Mouse (Mus musculus) gastrocnemius, adult 18-20 months (tissue): Measurements from ENCODE around the gene B230217C12Rik. TPM values are rescaled to one million over a fixed set of nuclear protein-coding genes. Genes with fewer than 3 reads are reported as not detected.

ENCODE experiments used
- DNase-seq: peaks from one replicate; pipeline ENCODE4 v3.0.0; 2021; ENCODE audit warnings: low spot score
- total RNA-seq, 2 experiments: library from RNA; stranded (reverse); gene quantifications; 2 replicates each; pipeline ENCODE4 v1.2.3; 2021

Gene B230217C12Rik
- total RNA-seq, 2 experiments from 2014 or later: 0.19 to 0.34 TPM

DNA sequence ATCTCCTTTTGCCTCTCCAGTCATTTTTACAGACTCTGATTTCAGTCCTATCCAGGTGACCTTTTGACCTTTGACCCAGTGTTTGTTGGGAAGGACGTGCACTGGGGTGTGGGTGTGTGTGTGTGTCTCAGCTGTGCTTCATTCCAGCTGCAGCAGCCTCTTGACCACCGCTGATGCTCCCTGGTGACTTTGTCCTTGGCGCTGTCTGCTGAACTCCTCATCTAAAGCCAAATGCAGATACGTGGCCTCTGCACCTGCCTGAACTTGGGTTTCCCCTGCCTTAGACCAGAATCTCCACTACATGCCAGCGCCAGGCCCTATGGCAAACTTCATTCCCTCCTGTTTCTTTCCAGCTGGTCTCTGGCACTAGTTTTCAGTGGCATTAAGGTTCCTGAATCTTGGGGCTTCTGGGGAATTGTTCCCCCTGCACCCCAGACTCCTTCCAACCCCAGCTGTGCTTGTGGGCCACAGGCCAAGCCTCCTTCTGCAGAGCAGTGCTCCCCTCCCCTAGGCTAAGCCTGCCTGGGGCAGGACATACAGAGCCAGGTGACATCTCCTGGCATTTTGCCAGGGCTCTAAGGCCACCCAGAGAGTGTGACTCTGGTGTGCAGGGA, 31.9 kb upstream of the B230217C12Rik start:
- peak; percentile 56 for DNase-seq

DNA sequence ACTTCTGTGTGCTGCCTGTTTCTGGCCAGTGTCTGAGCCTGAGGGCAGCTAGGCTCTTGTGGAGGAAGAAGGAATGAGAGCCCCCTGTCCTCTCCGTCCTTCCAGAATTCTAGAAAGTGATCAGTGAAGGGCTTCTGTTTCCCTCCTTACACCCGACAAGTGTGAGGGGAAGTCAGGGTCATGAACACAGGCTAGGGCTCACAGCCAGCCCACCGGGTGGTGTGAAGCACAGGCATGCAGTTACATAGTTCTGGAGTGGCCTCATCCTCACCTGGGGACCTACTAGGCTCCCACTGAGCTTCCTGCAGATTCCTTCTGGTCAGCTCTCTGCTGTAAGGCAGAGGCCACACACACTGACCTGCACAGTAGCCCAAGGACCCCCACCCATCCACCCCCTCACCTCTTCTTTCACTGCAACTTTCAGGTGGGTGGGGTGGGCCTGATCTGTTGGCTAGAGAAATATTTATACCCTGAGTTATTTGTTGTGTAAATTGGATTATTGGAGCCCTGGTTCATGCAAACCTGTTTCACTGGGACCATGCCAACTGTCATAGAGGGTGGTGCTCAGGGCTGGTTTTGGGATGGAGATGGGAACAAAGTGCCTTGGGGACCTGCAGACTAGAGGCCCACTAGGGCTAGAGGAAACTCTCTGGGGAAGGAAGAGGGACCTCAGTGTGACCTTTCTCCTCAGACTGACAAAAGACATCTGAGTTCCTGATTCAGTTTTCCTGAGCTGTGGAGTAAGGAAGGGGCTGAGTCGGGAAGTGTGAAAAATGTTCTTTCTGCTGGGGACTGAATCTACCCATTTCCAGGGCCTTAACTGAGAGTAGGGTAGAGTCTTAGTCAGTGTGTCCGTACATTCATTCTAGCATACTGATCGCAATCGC, 31.1 kb upstream of the B230217C12Rik start:
- DNase-seq: no peak

- no peak for DNase-seq
Observed at GRCm38 (mm10) chr11:97810356-97810755, 30.2 kb upstream of the B230217C12Rik start.

GRCm38 (mm10) chr11:97810970-97811369, 29.6 kb upstream of the B230217C12Rik start:
- DNase-seq: no peak

GRCm38 (mm10) chr11:97811569-97812362, 28.8 kb upstream of the B230217C12Rik start:
- no peak for DNase-seq

GRCm38 (mm10) chr11:97812491-97812921, 28.1 kb upstream of the B230217C12Rik start:
- DNase-seq: no peak

- DNase-seq: no peak
Observed at GRCm38 (mm10) chr11:97813085-97813484, 27.5 kb upstream of the B230217C12Rik start.

GRCm38 (mm10) chr11:97813746-97814515, 26.6 kb upstream of the B230217C12Rik start:
- DNase-seq: no peak

DNA sequence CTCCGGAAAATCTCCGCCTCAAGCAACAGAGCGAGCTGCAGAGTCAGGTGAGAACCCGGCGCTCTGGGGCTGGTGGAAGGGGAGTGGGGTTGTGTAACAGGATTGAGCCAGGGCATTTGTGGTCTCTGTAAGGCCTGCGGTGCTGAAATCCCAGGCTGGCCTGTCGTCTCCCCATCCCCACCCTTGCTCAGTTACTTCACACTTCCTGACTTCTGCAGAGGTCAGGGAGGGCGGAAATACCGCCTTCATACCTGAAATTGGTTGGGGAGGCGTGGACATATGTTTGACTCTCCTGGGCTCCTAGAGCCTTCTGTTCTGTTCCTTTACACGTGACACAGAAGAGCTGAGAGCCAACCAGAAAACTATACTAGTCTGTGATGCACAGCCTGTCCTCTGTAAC, 24.8 kb upstream of the B230217C12Rik start:
- no peak for DNase-seq

DNA sequence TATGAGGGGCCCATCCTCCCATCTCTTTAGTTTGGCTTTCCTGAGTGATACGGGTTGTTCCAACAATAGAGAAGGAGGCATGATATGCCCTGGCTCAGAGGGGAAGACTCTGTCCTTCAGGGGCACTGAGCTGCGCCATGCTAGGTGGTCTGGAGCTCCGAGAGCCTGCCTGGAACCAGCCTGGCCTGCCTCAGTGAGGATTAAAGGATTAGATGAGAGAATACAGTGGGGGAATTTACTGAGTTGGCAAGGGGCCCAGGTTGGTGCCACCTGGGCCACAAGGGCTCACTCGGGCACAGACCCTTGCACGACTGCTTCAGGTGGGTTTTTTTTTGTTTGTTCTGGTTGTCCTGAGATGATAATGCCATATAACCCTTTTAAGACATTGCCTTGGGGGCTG, 24.4 kb upstream of the B230217C12Rik start:
- no peak for DNase-seq

DNA sequence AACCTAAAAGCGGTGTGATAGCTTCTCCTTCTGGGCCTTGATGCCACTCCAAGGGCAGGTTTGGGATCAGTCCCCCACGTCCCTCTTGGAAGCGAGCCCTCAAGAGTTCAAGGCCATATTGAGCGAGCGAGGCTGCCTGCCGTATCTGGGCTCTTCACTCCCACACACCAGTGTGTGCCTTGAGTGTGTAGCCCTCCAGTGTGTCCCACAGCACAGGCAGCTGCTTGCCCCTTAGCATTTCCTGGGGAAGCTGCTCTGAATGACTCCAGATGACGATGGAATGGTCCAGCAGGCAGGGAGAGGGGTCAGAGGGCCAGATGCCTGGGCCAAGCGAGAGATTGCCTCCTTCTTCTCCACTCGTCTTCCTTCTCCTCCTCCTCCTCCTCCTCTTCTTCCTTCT, 23.7 kb upstream of the B230217C12Rik start:
- no peak for DNase-seq

- DNase-seq: no peak
Observed at GRCm38 (mm10) chr11:97817379-97817778, 23.2 kb upstream of the B230217C12Rik start.

GRCm38 (mm10) chr11:97818003-97818402, 22.6 kb upstream of the B230217C12Rik start:
- DNase-seq: no peak

GRCm38 (mm10) chr11:97818571-97818970, 22.0 kb upstream of the B230217C12Rik start:
- DNase-seq: no peak

DNA sequence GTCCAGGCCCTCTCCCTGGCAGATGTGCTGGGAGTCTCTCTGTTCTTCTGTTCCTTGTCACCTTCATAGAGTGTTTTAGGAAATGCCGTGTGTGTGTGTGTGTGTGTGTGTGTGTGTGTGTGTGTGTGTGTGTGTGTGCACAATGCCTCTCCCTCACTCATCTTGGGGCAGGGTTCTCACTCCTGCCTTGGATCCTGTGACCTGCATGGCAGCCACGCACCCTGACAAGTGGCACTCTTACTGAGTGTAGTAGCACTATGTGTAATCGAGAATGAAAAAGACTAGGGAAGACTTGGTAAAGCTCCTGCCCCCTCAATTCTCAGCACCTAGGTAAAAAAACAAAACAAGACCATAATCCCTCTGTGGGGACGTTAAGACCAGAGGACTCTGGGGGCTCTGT, 21.5 kb upstream of the B230217C12Rik start:
- DNase-seq: no peak

GRCm38 (mm10) chr11:97819923-97820322, 20.7 kb upstream of the B230217C12Rik start:
- DNase-seq: no peak

GRCm38 (mm10) chr11:97820840-97821239, 19.7 kb upstream of the B230217C12Rik start:
- DNase-seq: peak; percentile 80

DNA sequence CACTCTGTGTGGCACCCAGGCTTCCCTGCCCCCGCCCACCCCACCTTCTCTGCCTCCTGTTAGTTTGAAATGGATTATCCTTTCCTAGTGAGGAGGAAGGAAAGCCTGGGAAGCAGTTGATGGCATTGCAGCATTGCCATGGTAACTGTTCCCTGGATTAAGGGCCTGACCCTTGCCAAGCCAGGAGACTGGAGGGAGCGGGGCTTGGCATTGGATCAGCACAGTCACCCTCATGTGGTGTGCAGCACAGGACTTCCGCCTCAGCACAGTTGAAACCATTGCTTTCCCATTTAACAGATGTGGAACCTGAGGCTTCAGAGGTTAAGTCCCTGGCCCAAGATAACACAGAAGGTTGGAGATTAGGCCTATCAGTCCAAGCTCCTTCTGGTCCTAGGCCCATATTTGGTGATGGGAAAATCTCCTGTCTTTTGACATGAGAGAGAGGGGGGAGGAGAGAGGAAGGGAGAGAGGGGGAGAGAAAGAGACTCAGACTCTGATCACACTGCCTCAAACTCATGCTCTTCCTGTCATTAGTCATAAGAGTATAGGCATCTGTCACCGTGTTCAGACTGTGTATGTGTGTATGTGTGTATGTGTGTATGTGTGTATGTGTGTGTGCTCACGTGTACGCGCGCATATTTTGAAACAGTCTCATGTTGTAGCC, 19.0 kb upstream of the B230217C12Rik start:
- no peak for DNase-seq

DNA sequence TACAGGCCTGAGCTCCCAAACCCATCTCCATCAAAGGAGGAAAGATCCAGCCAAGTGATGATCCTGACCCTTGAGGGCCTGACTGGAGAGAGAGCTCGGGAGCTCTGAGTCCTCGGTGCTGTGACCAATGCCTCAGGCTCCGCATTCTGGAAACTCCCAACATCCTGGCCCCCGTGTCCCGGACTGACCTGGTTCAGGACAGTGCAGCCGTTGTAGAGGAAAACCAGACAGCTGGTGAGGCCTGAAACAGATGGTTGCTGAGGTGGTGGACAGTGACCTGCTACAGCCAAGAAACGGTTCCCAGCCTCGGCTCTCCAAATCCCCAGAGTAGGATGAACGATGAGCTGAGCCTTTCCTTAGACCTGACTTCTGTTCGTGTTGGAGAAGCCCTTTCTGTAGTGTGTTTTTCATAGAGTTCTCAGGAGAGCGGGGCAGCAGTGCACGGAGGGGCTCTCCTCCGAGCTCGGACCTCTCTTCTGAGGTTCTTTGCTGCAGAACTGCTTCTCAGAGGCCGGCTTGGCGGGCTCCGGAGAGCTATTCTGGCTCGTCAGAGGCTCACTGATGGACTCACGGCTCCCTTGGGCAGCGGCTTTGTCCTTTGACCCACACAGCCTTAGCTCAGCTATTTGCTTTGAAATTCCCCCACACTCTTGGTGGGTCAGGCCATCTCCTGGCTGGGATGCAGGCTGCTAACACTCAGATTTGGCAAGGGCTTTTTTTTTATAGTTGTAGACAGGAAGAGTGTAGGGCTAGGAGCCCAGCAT, 17.6 kb upstream of the B230217C12Rik start:
- no peak for DNase-seq

GRCm38 (mm10) chr11:97824168-97824567, 16.4 kb upstream of the B230217C12Rik start:
- DNase-seq: no peak
